Mouse (Mus musculus): ENCODE measurements around the gene Parp8. TPM values are rescaled to one million over a fixed set of nuclear protein-coding genes. Genes with fewer than 3 reads are reported as not detected.
"Not testable (repeated sequence)": the region's sequence is repeated elsewhere in the genome, so short reads cannot be mapped to it uniquely, and the experiment has no call there.

Parp8 gene
- polyA plus RNA-seq, 1 experiment from 2014 or later = 22.0 TPM

DNA sequence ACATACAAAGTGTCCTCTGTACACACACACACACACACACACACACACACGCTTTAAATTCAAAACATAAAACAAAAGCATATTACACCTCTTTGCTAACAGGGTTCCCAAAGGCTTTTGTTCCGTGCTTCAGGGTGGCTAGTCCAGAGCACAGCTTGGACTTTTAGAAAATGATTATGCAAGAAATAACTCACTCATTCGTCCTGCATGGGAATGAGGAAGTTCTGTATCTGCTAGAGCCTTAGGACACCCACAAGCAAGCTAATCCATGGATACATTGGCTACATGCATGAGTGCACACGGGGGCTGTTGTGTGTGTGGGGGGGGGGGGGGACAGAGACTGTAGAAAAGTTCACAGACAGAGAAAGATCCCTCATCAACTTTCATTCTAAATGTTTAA is 75.8 kb downstream of the Parp8 start:
- Histone ChIP-seq H3K4me3 (replicated peaks) (no peak overlapping the region), H3K9ac (replicated peaks) (no peak overlapping the region), H3K36me3 (no peaks in the 10 kb centered on the region), H3K27ac (no peak overlapping the region), H3K4me2 (replicated peaks) (no peak overlapping the region), H3K9me3 (no peaks in the 10 kb centered on the region), H3K4me1 (replicated peaks) (0 out of 2 replicates have a peak, but pooled peaks cover 5% of the 10 kb centered on the region), H3K27me3 (no peaks in the 10 kb centered on the region)
- WGBS = 62% methylated on average over 4 of the region's 4 CpGs
- ATAC-seq = no peak

DNA sequence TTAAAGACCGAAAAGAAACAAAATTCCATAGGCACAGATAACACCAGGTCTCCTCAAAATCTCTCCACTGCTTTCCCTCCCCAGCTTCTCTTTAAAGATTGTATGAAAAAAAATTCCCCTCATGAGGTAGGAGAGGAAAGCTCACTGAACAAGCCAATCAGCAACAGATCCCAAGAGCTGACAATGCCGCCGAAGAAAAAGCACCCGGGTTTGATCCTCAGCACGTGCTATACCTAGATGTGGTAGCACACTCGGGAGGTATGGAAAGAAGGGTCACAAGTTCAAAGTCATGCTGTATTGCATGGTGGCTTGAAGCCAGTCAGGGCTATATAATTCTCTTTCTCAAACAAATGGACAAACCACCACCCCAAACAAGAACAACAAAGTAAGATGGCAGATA is 76.3 kb downstream of the Parp8 start:
- Histone ChIP-seq H3K36me3 (no peaks in the 10 kb centered on the region), H3K27ac (no peak overlapping the region), H3K4me1 (replicated peaks) (0 out of 2 replicates have a peak, but pooled peaks cover 5% of the 10 kb centered on the region), H3K4me3 (replicated peaks) (no peak overlapping the region), H3K4me2 (replicated peaks) (no peak overlapping the region), H3K9ac (replicated peaks) (no peak overlapping the region), H3K27me3 (no peaks in the 10 kb centered on the region), H3K9me3 (no peaks in the 10 kb centered on the region)
- no peak for ATAC-seq
- 92% methylated on average over 6 of the region's 6 CpGs for WGBS

- Histone ChIP-seq H3K4me1 (replicated peaks) (0 out of 2 replicates have a peak, but pooled peaks cover 5% of the 10 kb centered on the region), H3K4me2 (replicated peaks) (no peak overlapping the region), H3K27ac (no peak overlapping the region), H3K9ac (replicated peaks) (no peak overlapping the region), H3K27me3 (no peaks in the 10 kb centered on the region), H3K4me3 (replicated peaks) (no peak overlapping the region), H3K9me3 (no peaks in the 10 kb centered on the region), H3K36me3 (no peaks in the 10 kb centered on the region)
- no peak for ATAC-seq
- 81% methylated on average over 5 of the region's 5 CpGs for WGBS
Measured at GRCm38 (mm10) chr13:116948299-116948659, 77.1 kb downstream of the Parp8 start.

DNA sequence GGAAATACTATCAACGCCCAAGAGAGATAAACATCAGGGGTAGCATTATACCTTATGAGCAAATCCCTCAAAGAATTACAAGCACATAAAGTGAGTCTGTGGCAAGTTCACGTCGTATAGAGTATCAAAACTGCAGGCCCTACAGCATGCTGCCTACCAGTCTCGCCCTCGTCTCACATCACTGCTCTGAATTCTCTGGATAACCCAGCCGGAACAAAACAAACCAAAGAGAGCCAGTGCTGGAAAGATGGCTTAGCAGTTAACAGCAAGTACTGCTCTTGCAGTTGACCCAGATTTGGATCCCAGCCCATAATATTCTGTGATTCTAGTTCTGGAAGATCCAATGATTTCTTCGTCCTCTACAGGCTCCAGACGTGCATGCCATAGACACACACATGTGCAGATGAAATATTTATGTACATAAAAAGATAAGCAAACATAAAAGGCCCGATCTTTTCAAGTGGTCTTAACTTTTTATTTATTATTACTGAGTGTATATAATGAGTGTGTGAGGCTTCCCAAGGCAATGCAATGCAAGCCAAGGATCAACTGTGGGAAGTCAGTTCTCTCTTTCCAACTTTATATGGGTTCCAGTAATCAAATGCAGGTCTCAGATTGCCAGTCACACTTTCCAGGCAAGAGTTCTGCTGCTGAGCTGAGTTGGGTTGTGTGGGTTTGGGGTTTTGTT is 77.6 kb downstream of the Parp8 start:
- no peaks in the 10 kb centered on the region for H3K27me3 ChIP-seq
- 0 out of 2 replicates have a peak, but pooled peaks cover 5% of the 10 kb centered on the region for H3K4me1 ChIP-seq (replicated peaks)
- H3K4me3 ChIP-seq (replicated peaks) = no peak overlapping the region
- H3K4me2 ChIP-seq (replicated peaks) = no peak overlapping the region
- 71% methylated on average over 9 of the region's 9 CpGs for WGBS
- H3K9me3 ChIP-seq = no peaks in the 10 kb centered on the region
- H3K36me3 ChIP-seq = no peaks in the 10 kb centered on the region
- no peak; the same call in 1 of the 2 replicates for ATAC-seq
- H3K27ac ChIP-seq = no peak overlapping the region
- H3K9ac ChIP-seq (replicated peaks) = no peak overlapping the region

DNA sequence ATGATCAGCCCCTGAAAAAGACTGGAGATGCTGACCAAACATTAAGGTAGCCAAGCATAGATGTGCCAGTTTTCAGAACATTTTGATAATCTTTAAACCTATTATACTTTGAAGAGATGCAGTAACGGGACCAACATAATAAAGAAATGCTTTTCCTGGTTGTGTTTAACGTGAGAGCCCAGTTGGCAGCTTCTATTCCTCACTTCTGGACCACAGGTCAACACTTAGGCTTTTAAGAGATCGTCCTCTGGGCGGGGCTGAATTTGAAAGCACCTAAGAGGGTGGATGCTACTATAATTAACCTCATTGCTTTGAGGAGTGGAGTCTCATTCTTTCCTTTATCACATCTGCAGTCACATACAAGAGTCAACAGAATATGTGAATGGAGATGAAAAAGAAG is 78.8 kb downstream of the Parp8 start:
- Histone ChIP-seq H3K9me3 (no peaks in the 10 kb centered on the region), H3K4me1 (replicated peaks) (peaks cover 5% of the 10 kb centered on the region; the same call in 1 of the 2 replicates), H3K36me3 (no peaks in the 10 kb centered on the region), H3K4me2 (replicated peaks) (no peak overlapping the region), H3K9ac (replicated peaks) (no peak overlapping the region), H3K27ac (no peak overlapping the region), H3K4me3 (replicated peaks) (no peak overlapping the region), H3K27me3 (no peaks in the 10 kb centered on the region)
- ATAC-seq = no peak
- 75% methylated on average over 4 of the region's 4 CpGs for WGBS

DNA sequence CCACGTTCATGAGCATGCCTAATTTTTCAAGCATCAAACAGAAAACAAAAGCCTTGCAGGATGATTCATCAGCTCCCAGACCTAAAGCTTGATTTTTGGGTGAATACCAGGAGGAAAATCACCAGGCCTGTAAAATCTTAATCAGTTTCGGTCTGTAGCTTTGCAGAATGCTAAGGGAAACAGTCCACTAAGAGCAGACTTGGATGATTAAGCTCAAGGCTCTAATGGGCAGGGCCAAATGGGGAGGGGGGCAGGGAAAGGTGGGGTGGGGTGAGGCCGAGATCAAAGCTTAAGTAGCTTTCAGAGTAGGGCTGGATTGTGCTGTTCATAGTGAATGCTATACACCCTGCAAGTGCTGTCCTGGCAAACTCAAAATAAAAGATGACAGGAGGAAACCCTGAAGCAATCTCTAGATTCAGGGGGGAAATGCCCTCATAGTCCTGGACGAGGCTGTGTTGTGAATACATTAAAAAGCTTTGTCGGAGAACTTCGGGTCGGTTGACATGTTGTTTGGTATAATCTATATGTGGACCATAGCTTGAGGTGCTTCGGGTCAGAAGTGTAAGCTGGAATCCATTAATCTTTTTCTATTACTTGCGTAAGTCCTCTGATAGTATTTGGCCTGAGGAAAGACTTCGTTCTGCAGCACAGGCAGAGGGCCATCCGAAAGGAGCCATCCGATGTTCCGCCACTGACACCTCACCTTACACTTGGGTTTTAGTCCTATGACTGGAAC is 83.9 kb downstream of the Parp8 start:
- H3K27me3 ChIP-seq = no peaks in the 10 kb centered on the region
- H3K4me1 ChIP-seq (replicated peaks) = peaks cover 20% of the 10 kb centered on the region
- ATAC-seq = peak; percentile 46
- H3K9me3 ChIP-seq = no peaks in the 10 kb centered on the region
- no peak overlapping the region for H3K27ac ChIP-seq
- no peak overlapping the region for H3K4me2 ChIP-seq (replicated peaks)
- H3K4me3 ChIP-seq (replicated peaks) = no peak overlapping the region
- H3K36me3 ChIP-seq = no peaks in the 10 kb centered on the region
- WGBS = 59% methylated on average over 13 of the region's 13 CpGs
- no peak overlapping the region for H3K9ac ChIP-seq (replicated peaks)

GRCm38 (mm10) chr13:116940761-116941160 is 84.6 kb downstream of the Parp8 start:
- WGBS = 60% methylated on average over 7 of the region's 7 CpGs
- no peak overlapping the region for H3K9ac ChIP-seq (replicated peaks)
- no peaks in the 10 kb centered on the region for H3K27me3 ChIP-seq
- ATAC-seq = no peak
- no peak overlapping the region for H3K4me2 ChIP-seq (replicated peaks)
- no peak overlapping the region for H3K27ac ChIP-seq
- H3K9me3 ChIP-seq = no peaks in the 10 kb centered on the region
- peaks cover 20% of the 10 kb centered on the region for H3K4me1 ChIP-seq (replicated peaks)
- H3K4me3 ChIP-seq (replicated peaks) = no peak overlapping the region
- H3K36me3 ChIP-seq = no peaks in the 10 kb centered on the region

DNA sequence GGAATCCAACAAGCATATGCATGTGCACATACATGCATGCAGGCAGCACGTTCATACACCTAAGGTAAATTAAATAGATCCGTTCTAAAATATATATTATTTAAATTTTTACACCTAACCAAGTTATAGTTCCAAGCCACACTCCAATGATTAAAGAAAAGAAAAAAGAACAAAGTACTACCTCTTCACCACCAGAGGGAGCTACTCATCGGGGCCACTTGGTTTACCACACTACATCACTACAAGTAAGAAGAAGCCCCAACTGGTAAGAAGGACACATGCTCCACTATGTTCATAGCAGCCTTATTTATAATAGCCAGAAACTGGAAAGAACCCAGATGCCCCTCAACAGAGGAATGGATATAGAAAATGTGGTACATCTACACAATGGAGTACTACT is 88.3 kb downstream of the Parp8 start:
- H3K4me3 ChIP-seq (replicated peaks); H3K9ac ChIP-seq (replicated peaks); H3K9me3 ChIP-seq; H3K27me3 ChIP-seq; ATAC-seq; H3K36me3 ChIP-seq; H3K27ac ChIP-seq; H3K4me2 ChIP-seq (replicated peaks): not testable (repeated sequence)
- H3K4me1 ChIP-seq (replicated peaks) = peaks cover 15% of the 10 kb centered on the region
- WGBS = 91% methylated on average over 3 of the region's 3 CpGs

DNA sequence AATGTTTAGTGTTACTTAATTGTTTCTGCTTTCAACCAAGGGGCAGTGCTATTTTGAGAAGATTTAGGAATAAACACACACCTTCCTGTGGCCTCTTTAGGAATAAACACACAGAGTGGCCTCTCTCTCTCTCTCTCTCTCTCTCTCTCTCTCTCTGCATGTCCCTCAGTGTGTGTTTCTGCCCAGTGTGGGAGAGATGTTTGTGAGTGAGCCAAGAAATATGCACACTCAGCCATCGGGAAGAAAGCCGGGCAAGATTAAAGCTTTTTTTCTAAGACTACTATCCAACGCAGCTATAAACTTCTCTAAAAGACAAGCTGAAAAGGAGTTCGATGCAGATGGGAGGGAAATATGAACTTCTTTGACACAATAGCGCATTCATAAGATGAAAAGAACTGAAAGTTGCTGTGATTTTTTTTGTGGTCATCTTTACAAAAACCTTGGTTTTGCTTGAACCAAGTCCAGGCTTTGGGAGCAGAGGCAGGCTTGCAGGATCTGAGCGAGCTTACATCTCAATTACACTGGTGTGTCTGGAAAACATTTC is 107.9 kb downstream of the Parp8 start:
- no peaks in the 10 kb centered on the region for H3K36me3 ChIP-seq
- no peak for ATAC-seq
- WGBS = 85% methylated on average over 6 of the region's 6 CpGs
- H3K4me3 ChIP-seq (replicated peaks) = no peak overlapping the region
- H3K4me2 ChIP-seq (replicated peaks) = no peak overlapping the region
- no peak overlapping the region for H3K27ac ChIP-seq
- no peaks in the 10 kb centered on the region for H3K4me1 ChIP-seq (replicated peaks)
- H3K9ac ChIP-seq (replicated peaks) = no peak overlapping the region
- no peaks in the 10 kb centered on the region for H3K27me3 ChIP-seq
- no peaks in the 10 kb centered on the region for H3K9me3 ChIP-seq

DNA sequence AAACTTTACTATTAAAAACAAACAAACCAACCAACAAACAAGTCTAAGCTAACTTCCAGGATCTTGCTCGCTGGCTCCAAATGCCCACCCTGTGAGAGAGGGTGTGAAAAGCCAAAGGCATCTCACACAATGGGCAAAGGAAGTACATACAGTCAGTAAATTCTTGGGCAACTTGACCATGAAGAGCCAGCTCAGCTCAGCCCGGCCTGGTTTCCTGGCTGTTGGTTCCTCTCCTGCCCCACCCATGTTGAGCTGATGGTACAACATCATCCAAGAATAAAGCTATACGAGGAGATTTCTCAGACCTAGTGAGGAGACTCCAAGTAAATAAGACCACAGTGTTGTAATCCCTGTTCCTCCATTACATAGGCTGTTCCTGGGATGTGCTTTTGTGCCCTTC is 117.1 kb downstream of the Parp8 start:
- 93% methylated on average over 3 of the region's 3 CpGs for WGBS
- H3K4me1 ChIP-seq (replicated peaks) = no peaks in the 10 kb centered on the region
- H3K27me3 ChIP-seq = no peaks in the 10 kb centered on the region
- H3K36me3 ChIP-seq = no peaks in the 10 kb centered on the region
- no peak overlapping the region for H3K4me3 ChIP-seq (replicated peaks)
- ATAC-seq = no peak
- H3K27ac ChIP-seq = no peak overlapping the region
- H3K9me3 ChIP-seq = no peaks in the 10 kb centered on the region
- H3K9ac ChIP-seq (replicated peaks) = no peak overlapping the region
- no peak overlapping the region for H3K4me2 ChIP-seq (replicated peaks)

GRCm38 (mm10) chr13:116903394-116903793 is 121.9 kb downstream of the Parp8 start:
- peaks cover 9% of the 10 kb centered on the region for H3K36me3 ChIP-seq
- ATAC-seq = no peak
- WGBS = 62% methylated on average over 5 of the region's 5 CpGs
- H3K9me3 ChIP-seq = no peaks in the 10 kb centered on the region
- H3K9ac ChIP-seq (replicated peaks) = no peak overlapping the region
- no peak overlapping the region for H3K27ac ChIP-seq
- no peak overlapping the region for H3K4me3 ChIP-seq (replicated peaks)
- no peaks in the 10 kb centered on the region for H3K27me3 ChIP-seq
- no peak overlapping the region for H3K4me2 ChIP-seq (replicated peaks)
- no peaks in the 10 kb centered on the region for H3K4me1 ChIP-seq (replicated peaks)

- Histone ChIP-seq H3K36me3 (peaks cover 21% of the 10 kb centered on the region), H3K27me3 (no peaks in the 10 kb centered on the region), H3K4me1 (replicated peaks) (no peaks in the 10 kb centered on the region), H3K9ac (replicated peaks) (no peak overlapping the region), H3K4me3 (replicated peaks) (no peak overlapping the region), H3K9me3 (no peaks in the 10 kb centered on the region), H3K27ac (no peak overlapping the region), H3K4me2 (replicated peaks) (no peak overlapping the region)
- ATAC-seq = no peak
- WGBS = 91% methylated on average over 5 of the region's 5 CpGs
Measured at GRCm38 (mm10) chr13:116898395-116898794, 126.9 kb downstream of the Parp8 start.

Measured in midbrain, embryonic 13.5 days (tissue).